9 mouse cellular contexts compared by ENCODE assay signal in genomic region chr13:101728816-101729215, GRCm38 (mm10). TPM values are rescaled to one million over a fixed set of nuclear protein-coding genes. Genes with fewer than 3 reads are reported as not detected.
DNase-seq lines count a peak whose midpoint lies in the region; ATAC-seq and TF ChIP-seq lines count a peak whose summit lies in the region.
"Had no signal": no experiment of that assay in that cellular context is flagged by ENCODE, and none has a peak within 500 bp of the region (broad histone marks: within the 10 kb centered on the region; RNA-seq: fewer than 3 reads in every experiment).

No protein-coding gene starts in this region.

- H3K4me1 ChIP-seq in kidney, postnatal 0 days (replicated peaks; ENCODE audit: insufficient read depth, low read length) = peaks cover 6% of the 10 kb centered on the region

- no peak overlapping the region for H3K27ac ChIP-seq in kidney, postnatal 0 days
- H3K27ac ChIP-seq: liver, embryonic 15.5 days had no signal

- ATAC-seq in kidney, postnatal 0 days (replicated peaks; ENCODE audit: low FRiP score, low read depth) = no peak

- H3K4me2 ChIP-seq in kidney, postnatal 0 days (ENCODE audit: low read length) = no peak overlapping the region
- H3K4me2 ChIP-seq: liver, embryonic 15.5 days had no signal

- peak; percentile 68 for TF ChIP-seq CTCF in kidney, postnatal 0 days (IDR thresholded peaks at IDR 0.05; ENCODE audit: low read depth)

- H3K9me3 ChIP-seq in kidney, postnatal 0 days (replicated peaks; ENCODE audit: low read length) = no peaks in the 10 kb centered on the region
- H3K9me3 ChIP-seq: liver, embryonic 15.5 days had no signal

- 59% methylated on average over 7 of the region's 7 CpGs for WGBS in kidney, postnatal 0 days

- intact Hi-C loops in left cerebral cortex, postnatal 14 days (cut with DNase I) = no loop called here

- H3K9ac ChIP-seq in kidney, postnatal 0 days (ENCODE audit: low read depth, low read length) = no peak overlapping the region
- H3K9ac ChIP-seq: liver, embryonic 15.5 days had no signal

- H3K27me3 ChIP-seq in kidney, postnatal 0 days (ENCODE audit: insufficient read depth, low read length) = no peaks in the 10 kb centered on the region
- H3K27me3 ChIP-seq: liver, embryonic 15.5 days had no signal

- DNase-seq in adrenal gland, postnatal 14 days = peak; percentile 54
- no peak for DNase-seq in adrenal gland, adult 8-10 months
- DNase-seq in left cerebral cortex, postnatal 14 days (ENCODE audit: low spot score in 2 of 2) = peak; percentile 57
- DNase-seq in left cerebral cortex, adult 8-10 months (ENCODE audit: low spot score in 2 of 2) = no peak
- peak; percentile 42 for DNase-seq in ZHBTc4 (ENCODE audit: low read depth, low spot score)
- peak; percentile 74 for DNase-seq in kidney, postnatal 0 days (ENCODE audit: low spot score)
- peak; percentile 57 to 62 for DNase-seq in right cerebral cortex, adult 2 months (ENCODE audit: low spot score in 2 of 2)
- no peak for DNase-seq in cerebellum, adult 18-20 months

- H3K4me3 ChIP-seq in kidney, postnatal 0 days (replicated peaks; ENCODE audit: low read depth, low read length) = no peak overlapping the region
- H3K4me3 ChIP-seq: liver, embryonic 15.5 days had no signal

- no peaks in the 10 kb centered on the region for H3K36me3 ChIP-seq in kidney, postnatal 0 days (ENCODE audit: insufficient read depth, low read length)
- H3K36me3 ChIP-seq: liver, embryonic 15.5 days had no signal

RNA-seq across cellular contexts. Expression of gene Pik3r1, which starts 39.2 kb away (rescaled TPM):
- 109 and 110 TPM in 2 replicates for total RNA-seq in adrenal gland, postnatal 14 days (2021)
- 100 to 1,000 TPM in 1 of 4 experiments, 10 to 100 TPM in 3; 52.9 to 103 (median 87.4) TPM for total RNA-seq in adrenal gland, adult 8-10 months (2022)
- 100 to 1,000 TPM; 145 to 173 TPM for total RNA-seq in left cerebral cortex, postnatal 14 days (2021)
- 100 to 1,000 TPM; 124 to 134 (median 126) TPM for total RNA-seq in left cerebral cortex, adult 8-10 months (2022)
- polyA plus RNA-seq in kidney, postnatal 0 days (2015; fragmentation: Nextera tagmentation; extraction: Ambion mirVana) = 30.3 and 35.8 TPM in 2 replicates

Comparison
In these comparisons a context has a peak if more than half of its experiments do, and no peak if none do; other contexts are left out.
1. DNase-seq: peak in adrenal gland, postnatal 14 days (single experiment), left cerebral cortex, postnatal 14 days (2 of 2), ZHBTc4 (single experiment), kidney, postnatal 0 days (single experiment) and right cerebral cortex, adult 2 months (2 of 2); none in adrenal gland, adult 8-10 months (single experiment), left cerebral cortex, adult 8-10 months (0 of 2) and cerebellum, adult 18-20 months (0 of 2).